Mouse (Mus musculus) megakaryocyte-erythroid progenitor cell, adult 5-6 weeks (primary cell): Measurements from ENCODE around the gene Tnrc6a. TPM values are rescaled to one million over a fixed set of nuclear protein-coding genes. Genes with fewer than 3 reads are reported as not detected.
"Not testable (repeated sequence)": the region's sequence is repeated elsewhere in the genome, so short reads cannot be mapped to it uniquely, and the experiment has no call there.

ENCODE experiments used
- ATAC-seq: replicated peaks from 2 replicates; pipeline ENCODE4 v1.8.0; 2016; ENCODE audit warnings: mild to moderate bottlenecking, inconsistent platforms; ENCODE audit not compliant: severe bottlenecking, poor library complexity, low FRiP score, low TSS enrichment
- total RNA-seq, 2 experiments: library from RNA; stranded (forward) in 1 of 2; stranded (reverse) in 1 of 2; fragments of 200-1000, 215-1000 nt in 1 of 2; fragments of >200 nt in 1 of 2; fragmentation: Nextera tagmentation in 1 of 2; gene quantifications; 2 replicates each; pipeline ENCODE4 v1.2.3; 2014 to 2017

Gene Tnrc6a
- total RNA-seq (2014; fragmentation: Nextera tagmentation), result 37.3 and 71.3 TPM in 2 replicates
- total RNA-seq (2017), result 49.4 and 59.2 TPM in 2 replicates

GRCm38 (mm10) chr7:123123665-123124298 lies at the start of gene Tnrc6a:
Gene Tnrc6a, plus strand, starts transcription at chr7:123123885.
- ATAC-seq, result peak; percentile 96

GRCm38 (mm10) chr7:123082236-123082635 lies 41.4 kb upstream of the Tnrc6a start:
- no peak for ATAC-seq

- no peak for ATAC-seq
Observed at GRCm38 (mm10) chr7:123083441-123084123, 40.1 kb upstream of the Tnrc6a start.

GRCm38 (mm10) chr7:123084180-123084691 lies 39.4 kb upstream of the Tnrc6a start:
- ATAC-seq, result no peak

GRCm38 (mm10) chr7:123084708-123085107 lies 39.0 kb upstream of the Tnrc6a start:
- ATAC-seq, result no peak

GRCm38 (mm10) chr7:123088920-123089319 lies 34.8 kb upstream of the Tnrc6a start:
- ATAC-seq, result no peak

- no peak for ATAC-seq
Observed at GRCm38 (mm10) chr7:123096344-123097120, 27.2 kb upstream of the Tnrc6a start.

GRCm38 (mm10) chr7:123097891-123098750 lies 25.6 kb upstream of the Tnrc6a start:
- ATAC-seq, result no peak

GRCm38 (mm10) chr7:123101295-123101694 lies 22.4 kb upstream of the Tnrc6a start:
- ATAC-seq, result no peak

GRCm38 (mm10) chr7:123105381-123105780 lies 18.3 kb upstream of the Tnrc6a start:
- ATAC-seq, result not testable (repeated sequence)

GRCm38 (mm10) chr7:123105906-123106305 lies 17.8 kb upstream of the Tnrc6a start:
- ATAC-seq, result no peak

- ATAC-seq, result no peak
Observed at GRCm38 (mm10) chr7:123106326-123106725, 17.4 kb upstream of the Tnrc6a start.

GRCm38 (mm10) chr7:123108058-123109055 lies 15.3 kb upstream of the Tnrc6a start:
- peak; percentile 73 for ATAC-seq

GRCm38 (mm10) chr7:123109361-123110000 lies 14.2 kb upstream of the Tnrc6a start:
- no peak for ATAC-seq

- ATAC-seq, result no peak
Observed at GRCm38 (mm10) chr7:123110135-123110534, 13.6 kb upstream of the Tnrc6a start.

- ATAC-seq, result no peak
Observed at GRCm38 (mm10) chr7:123113590-123113989, 10.1 kb upstream of the Tnrc6a start.

- 0 out of 2 replicates have a peak, but pooled peaks have one; percentile 27 for ATAC-seq
Observed at GRCm38 (mm10) chr7:123116799-123117198, 6.9 kb upstream of the Tnrc6a start.
